Mouse (Mus musculus) embryonic facial prominence, embryonic 12.5 days (tissue): ENCODE data around the gene Nono. TPM values are rescaled to one million over a fixed set of nuclear protein-coding genes. Genes with fewer than 3 reads are reported as not detected.

Experiments
- polyA plus RNA-seq: library from polyadenylated mRNA; unstranded; fragments of >200 nt; fragmentation: Nextera tagmentation; extraction: Ambion mirVana; gene quantifications from 2 replicates; pipeline ENCODE4 v1.2.1, GENCODE M21; 2016

The Nono gene
- polyA plus RNA-seq, 1 experiment from 2014 or later = 544 TPM

Other genes starting within 250 kb of the Nono start
- gene Snx12, start 206.8 kb upstream of the Nono start, polyA plus RNA-seq = 56.7 and 57.2 TPM in 2 replicates
- gene Foxo4, start 174.8 kb upstream of the Nono start, polyA plus RNA-seq = 2.6 and 3.4 TPM in 2 replicates
- not detected in 2 replicates for gene Gm614, start 165.3 kb upstream of the Nono start, polyA plus RNA-seq
- 5.4 and 5.5 TPM in 2 replicates for gene Il2rg, start 161.1 kb upstream of the Nono start, polyA plus RNA-seq
- gene Gm20489, start 160.3 kb upstream of the Nono start, polyA plus RNA-seq = not detected in 2 replicates
- 37.2 and 39.4 TPM in 2 replicates for gene Med12, start 155.3 kb upstream of the Nono start, polyA plus RNA-seq
- 15.3 and 18.0 TPM in 2 replicates for gene Nlgn3, start 130.2 kb upstream of the Nono start, polyA plus RNA-seq
- gene Gjb1, start 52.9 kb upstream of the Nono start, polyA plus RNA-seq = not detected in 2 replicates
- gene Zmym3, start 8.5 kb upstream of the Nono start, polyA plus RNA-seq = 40.9 and 46.0 TPM in 2 replicates
- gene Itgb1bp2, start 19.8 kb downstream of the Nono start, polyA plus RNA-seq = 7.2 and 7.9 TPM in 2 replicates
- gene Taf1, start 103.4 kb downstream of the Nono start, polyA plus RNA-seq = 21.5 and 21.7 TPM in 2 replicates
- 181 and 189 TPM in 2 replicates for gene Ogt, start 210.7 kb downstream of the Nono start, polyA plus RNA-seq